Mouse (Mus musculus) embryonic facial prominence, embryonic 14.5 days (tissue): ENCODE data around the gene Gabpb1. TPM values are rescaled to one million over a fixed set of nuclear protein-coding genes. Genes with fewer than 3 reads are reported as not detected.

Experiments
- ATAC-seq: fragments of 200-750 bp; cut with Nextera tagmentation; 2 replicates; pipeline ENCODE4 v1.8.0; 2017; ENCODE audit warnings: low read depth, moderate number of reproducible peaks, moderate TSS enrichment
- DNase-seq: peaks from one replicate; pipeline ENCODE4 v3.0.0-alpha.2; 2015; ENCODE audit warnings: low spot score
- H3K27ac ChIP-seq: fragments of 300-500 bp; sonication (generic); replicated peaks from 2 replicates; pipeline ENCODE4 v1.5.1; 2014; ENCODE audit warnings: low read depth, mild to moderate bottlenecking, low read length, moderate library complexity
- H3K27me3 ChIP-seq: fragments of 300-500 bp; sonication (generic); replicated peaks from 2 replicates; pipeline ENCODE4 v1.6.1; 2014; ENCODE audit warnings: low read length; ENCODE audit not compliant: control insufficient read depth, insufficient read depth
- H3K36me3 ChIP-seq: fragments of 300-500 bp; sonication (generic); 2 replicates; pipeline ENCODE4 v1.6.1; 2014; ENCODE audit warnings: low read length, mixed read lengths; ENCODE audit not compliant: control insufficient read depth, insufficient read depth
- H3K4me1 ChIP-seq: fragments of 300-500 bp; sonication (generic); 2 replicates; pipeline ENCODE4 v1.6.1; 2014; ENCODE audit warnings: antibody characterized with exemption, low read length; ENCODE audit not compliant: control insufficient read depth, insufficient read depth
- H3K4me2 ChIP-seq: fragments of 300-500 bp; sonication (generic); 2 replicates; pipeline ENCODE4 v1.6.1; 2014; ENCODE audit warnings: low read depth, mild to moderate bottlenecking, low read length, moderate library complexity, mixed read lengths
- H3K4me3 ChIP-seq: fragments of 300-500 bp; sonication (generic); 2 replicates; pipeline ENCODE4 v1.5.1; 2014; ENCODE audit warnings: low read depth, mild to moderate bottlenecking, low read length
- H3K9ac ChIP-seq: fragments of 300-500 bp; sonication (generic); 2 replicates; pipeline ENCODE4 v1.6.1; 2014; ENCODE audit warnings: low read depth, mild to moderate bottlenecking, low read length, moderate library complexity, mixed read lengths
- H3K9me3 ChIP-seq: fragments of 300-500 bp; sonication (generic); 2 replicates; pipeline ENCODE4 v1.6.1; 2016; ENCODE audit warnings: low read length; ENCODE audit not compliant: control insufficient read depth
- WGBS: fragments of 180-500 bp; shearing (Covaris S2); extraction: QIAGEN DNeasy Blood & Tissue Kit; methylation state at CpG from one replicate; pipeline ENCODE4 v1.1.7; 2014; 5-methylcytosine and 5-hydroxymethylcytosine counted together
- polyA plus RNA-seq: library from polyadenylated mRNA; unstranded; fragments of >200 nt; fragmentation: Nextera tagmentation; extraction: Ambion mirVana; gene quantifications from 2 replicates; pipeline ENCODE4 v1.2.1, GENCODE M21; 2014

The Gabpb1 gene
- polyA plus RNA-seq, 1 experiment from 2014 or later, result 43.1 TPM

DNA sequence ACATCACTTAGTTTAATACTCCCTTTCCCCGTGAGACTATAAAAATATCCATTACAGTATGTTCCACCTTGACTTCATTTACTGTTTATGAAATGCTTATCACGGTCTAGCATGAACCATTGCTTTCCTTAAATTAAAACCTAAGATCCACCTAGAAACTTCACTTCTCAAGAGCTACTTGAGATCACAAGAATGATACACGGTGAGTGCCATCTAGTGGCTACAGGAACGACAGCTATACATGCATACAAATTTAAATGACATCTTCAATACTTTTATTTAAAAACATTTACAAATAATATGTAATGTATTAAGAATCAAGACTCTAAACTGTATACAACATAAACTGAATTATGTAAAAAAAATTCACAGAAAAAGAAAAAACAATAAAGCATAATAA, 12.7 kb downstream of the Gabpb1 start:
- DNase-seq (peak; percentile 85), ATAC-seq (0 out of 2 replicates have a peak, but pooled peaks have one; percentile 33)
- Histone ChIP-seq H3K27me3 (no peaks in the 10 kb centered on the region), H3K4me2 (no peak overlapping the region), H3K4me3 (no peak overlapping the region), H3K9me3 (no peaks in the 10 kb centered on the region), H3K4me1 (no peaks in the 10 kb centered on the region), H3K27ac (no peak overlapping the region), H3K9ac (no peak overlapping the region), H3K36me3 (no peaks in the 10 kb centered on the region)
- 57% methylated on average over 4 of the region's 4 CpGs for WGBS

GRCm38 (mm10) chr2:126652929-126653328, 23.2 kb downstream of the Gabpb1 start:
- no peak overlapping the region for H3K27ac ChIP-seq
- no peak overlapping the region for H3K9ac ChIP-seq
- H3K4me1 ChIP-seq, result no peaks in the 10 kb centered on the region
- H3K36me3 ChIP-seq, result peaks cover 43% of the 10 kb centered on the region
- no peak overlapping the region for H3K4me3 ChIP-seq
- 83% methylated on average over 4 of the region's 4 CpGs for WGBS
- H3K4me2 ChIP-seq, result no peak overlapping the region
- ATAC-seq (no peak), DNase-seq (no peak)
- H3K9me3 ChIP-seq, result no peaks in the 10 kb centered on the region
- H3K27me3 ChIP-seq, result no peaks in the 10 kb centered on the region

GRCm38 (mm10) chr2:126647762-126648161, 28.4 kb downstream of the Gabpb1 start:
- no peak overlapping the region for H3K27ac ChIP-seq
- no peak for ATAC-seq
- H3K9me3 ChIP-seq, result no peaks in the 10 kb centered on the region
- no peak overlapping the region for H3K9ac ChIP-seq
- peaks cover 70% of the 10 kb centered on the region for H3K36me3 ChIP-seq
- no peaks in the 10 kb centered on the region for H3K4me1 ChIP-seq
- DNase-seq, result no peak
- H3K4me3 ChIP-seq, result no peak overlapping the region
- H3K4me2 ChIP-seq, result no peak overlapping the region
- 92% methylated on average over 3 of the region's 3 CpGs for WGBS
- H3K27me3 ChIP-seq, result no peaks in the 10 kb centered on the region

- WGBS, result 91% methylated on average over 5 of the region's 5 CpGs
- H3K27me3 ChIP-seq, result no peaks in the 10 kb centered on the region
- H3K27ac ChIP-seq, result no peak overlapping the region
- no peak overlapping the region for H3K4me3 ChIP-seq
- ATAC-seq (no peak), DNase-seq (no peak)
- peaks cover 72% of the 10 kb centered on the region for H3K36me3 ChIP-seq
- no peaks in the 10 kb centered on the region for H3K9me3 ChIP-seq
- H3K9ac ChIP-seq, result no peak overlapping the region
- no peak overlapping the region for H3K4me2 ChIP-seq
- no peaks in the 10 kb centered on the region for H3K4me1 ChIP-seq
Measured at GRCm38 (mm10) chr2:126646461-126646860, 29.7 kb downstream of the Gabpb1 start.

DNA sequence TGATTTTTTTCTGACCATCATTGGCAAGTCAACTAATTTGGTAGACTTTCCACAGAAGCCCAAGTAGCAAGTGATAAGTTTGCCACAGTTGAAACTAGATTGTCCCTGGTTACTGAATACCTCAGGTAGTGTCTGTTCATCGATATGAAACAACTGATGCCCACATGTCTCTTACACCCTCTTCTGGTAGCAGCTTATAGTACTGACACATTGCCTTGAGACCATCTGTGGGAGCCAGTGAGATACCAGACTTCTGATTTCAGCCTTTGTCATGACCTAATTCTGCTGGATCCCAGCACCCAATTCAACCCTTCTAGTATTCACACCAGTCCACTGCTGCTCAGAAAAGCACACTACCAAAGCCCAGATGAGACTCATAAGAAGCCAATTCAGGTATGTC, 31.4 kb downstream of the Gabpb1 start:
- no peak for DNase-seq
- Histone ChIP-seq H3K27me3 (no peaks in the 10 kb centered on the region), H3K4me2 (no peak overlapping the region), H3K4me3 (no peak overlapping the region), H3K36me3 (peaks cover 80% of the 10 kb centered on the region), H3K9ac (no peak overlapping the region), H3K27ac (no peak overlapping the region), H3K9me3 (0 out of 2 replicates have a peak, but pooled peaks cover 2% of the 10 kb centered on the region), H3K4me1 (no peaks in the 10 kb centered on the region)
- ATAC-seq, result no peak
- 100% methylated on average over 1 of the region's 1 CpGs for WGBS

DNA sequence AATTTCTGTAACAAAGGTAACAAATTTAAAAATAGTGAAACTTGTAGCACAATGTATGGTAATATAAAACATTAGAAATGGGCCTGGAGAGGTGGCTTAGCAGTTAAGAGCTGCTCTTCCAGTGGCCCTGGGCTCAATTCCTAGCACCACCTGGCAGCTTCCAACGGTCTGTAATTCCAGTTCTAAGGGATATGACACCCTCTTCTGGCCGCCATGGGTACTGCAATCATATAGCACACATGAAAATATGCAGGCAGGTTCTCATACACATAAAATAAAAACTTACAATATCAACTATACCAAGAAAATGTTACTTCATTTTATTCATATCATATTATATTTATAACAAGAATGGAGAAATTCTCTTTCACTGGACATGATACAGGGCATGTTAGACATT, 35.8 kb downstream of the Gabpb1 start:
- Histone ChIP-seq H3K9me3 (0 out of 2 replicates have a peak, but pooled peaks cover 2% of the 10 kb centered on the region), H3K4me3 (no peak overlapping the region), H3K27me3 (no peaks in the 10 kb centered on the region), H3K36me3 (peaks cover 67% of the 10 kb centered on the region), H3K9ac (no peak overlapping the region), H3K27ac (no peak overlapping the region), H3K4me2 (no peak overlapping the region), H3K4me1 (no peaks in the 10 kb centered on the region)
- DNase-seq (no peak), ATAC-seq (no peak)
- WGBS, result 89% methylated on average over 2 of the region's 2 CpGs

- ATAC-seq (no peak), DNase-seq (peak; percentile 8)
- no peak overlapping the region for H3K27ac ChIP-seq
- 0 out of 2 replicates have a peak, but pooled peaks cover 2% of the 10 kb centered on the region for H3K9me3 ChIP-seq
- peaks cover 42% of the 10 kb centered on the region for H3K36me3 ChIP-seq
- no peaks in the 10 kb centered on the region for H3K27me3 ChIP-seq
- H3K9ac ChIP-seq, result no peak overlapping the region
- WGBS, result 77% methylated on average over 12 of the region's 12 CpGs
- H3K4me2 ChIP-seq, result no peak overlapping the region
- no peak overlapping the region for H3K4me3 ChIP-seq
- H3K4me1 ChIP-seq, result no peaks in the 10 kb centered on the region
Measured at GRCm38 (mm10) chr2:126635939-126636823, 40.0 kb downstream of the Gabpb1 start.

GRCm38 (mm10) chr2:126633165-126633564, 43.0 kb downstream of the Gabpb1 start:
- Histone ChIP-seq H3K27ac (no peak overlapping the region), H3K4me2 (no peak overlapping the region), H3K27me3 (no peaks in the 10 kb centered on the region), H3K4me3 (no peak overlapping the region), H3K9ac (no peak overlapping the region), H3K9me3 (no peaks in the 10 kb centered on the region), H3K36me3 (peaks cover 14% of the 10 kb centered on the region), H3K4me1 (peaks cover 9% of the 10 kb centered on the region; the same call in 1 of the 2 replicates)
- DNase-seq, result no peak
- ATAC-seq, result no peak
- 87% methylated on average over 2 of the region's 2 CpGs for WGBS
